Mouse (Mus musculus): ENCODE data around the gene Gm20388.

GRCm38 (mm10) chr8:122459218-122459900 lies 2548.7 kb downstream of the Gm20388 start:
- TF ChIP-seq POLR2A (IDR thresholded peaks at IDR 0.05; ENCODE audit: borderline replicate concordance, insufficient read depth, low read length) (no peak), CTCF (IDR thresholded peaks at IDR 0.05; ENCODE audit: borderline replicate concordance, insufficient read depth, low read depth, low read length) (peak; percentile 24; the same call in 1 of the 2 replicates)
